Mouse (Mus musculus) midbrain, embryonic 15.5 days (tissue): ENCODE data around the gene Capns1. TPM values are rescaled to one million over a fixed set of nuclear protein-coding genes. Genes with fewer than 3 reads are reported as not detected.
"Not testable (repeated sequence)": the region's sequence is repeated elsewhere in the genome, so short reads cannot be mapped to it uniquely, and the experiment has no call there.

Experiments
- ATAC-seq: fragments of 200-750 bp; cut with Nextera tagmentation; replicated peaks from 2 replicates; pipeline ENCODE4 v1.8.0; 2017; ENCODE audit warnings: moderate TSS enrichment
- H3K27ac ChIP-seq: fragments of 300-500 bp; sonication (generic); 2 replicates; pipeline ENCODE4 v1.5.1; 2015; ENCODE audit warnings: mild to moderate bottlenecking, inconsistent platforms
- H3K27me3 ChIP-seq: fragments of 300-500 bp; sonication (generic); replicated peaks from 2 replicates; pipeline ENCODE4 v1.6.1; 2015; ENCODE audit warnings: inconsistent platforms
- H3K36me3 ChIP-seq: fragments of 300-500 bp; sonication (generic); replicated peaks from 2 replicates; pipeline ENCODE4 v1.6.1; 2015; ENCODE audit warnings: inconsistent platforms
- H3K4me1 ChIP-seq: fragments of 300-500 bp; sonication (generic); 2 replicates; pipeline ENCODE4 v1.6.1; 2015; ENCODE audit warnings: inconsistent platforms
- H3K4me2 ChIP-seq: fragments of 300-500 bp; sonication (generic); 2 replicates; pipeline ENCODE4 v1.6.1; 2015; ENCODE audit warnings: inconsistent platforms, mild to moderate bottlenecking, moderate library complexity
- H3K4me3 ChIP-seq: fragments of 300-500 bp; sonication (generic); 2 replicates; pipeline ENCODE4 v1.5.1; 2015; ENCODE audit warnings: mild to moderate bottlenecking, inconsistent platforms
- H3K9ac ChIP-seq: fragments of 300-500 bp; sonication (generic); 2 replicates; pipeline ENCODE4 v1.6.1; 2015; ENCODE audit warnings: mild to moderate bottlenecking, inconsistent platforms
- H3K9me3 ChIP-seq: fragments of 300-500 bp; sonication (generic); 2 replicates; pipeline ENCODE4 v1.6.1; 2016; ENCODE audit warnings: inconsistent platforms
- WGBS: fragments of 180-500 bp; shearing (Covaris S2); methylation state at CpG from one replicate; pipeline ENCODE4 v1.1.7; 2015; ENCODE audit warnings: mixed read lengths; 5-methylcytosine and 5-hydroxymethylcytosine counted together
- polyA plus RNA-seq: library from polyadenylated mRNA; unstranded; fragments of >200 nt; fragmentation: Nextera tagmentation; extraction: Ambion mirVana; gene quantifications from 2 replicates; pipeline ENCODE4 v1.2.1, GENCODE M21; 2015

Gene Capns1
- polyA plus RNA-seq, 1 experiment from 2014 or later: 69.8 TPM

- H3K9me3 ChIP-seq: no peaks in the 10 kb centered on the region
- peak overlapping the region; percentile 88 for H3K4me2 ChIP-seq
- peak overlapping the region; percentile 47 for H3K9ac ChIP-seq
- WGBS: 19% methylated on average over 11 of the region's 11 CpGs
- no peaks in the 10 kb centered on the region for H3K27me3 ChIP-seq
- H3K36me3 ChIP-seq: peaks cover 19% of the 10 kb centered on the region
- peaks cover 17% of the 10 kb centered on the region for H3K4me1 ChIP-seq
- H3K27ac ChIP-seq: peak overlapping the region; percentile 32; the same call in 1 of the 2 replicates
- peak overlapping the region; percentile 43 for H3K4me3 ChIP-seq
- no peak for ATAC-seq
Measured at GRCm38 (mm10) chr7:30220008-30220356, 21.4 kb upstream of the Capns1 start.

- peak overlapping the region; percentile 74 for H3K27ac ChIP-seq
- no peaks in the 10 kb centered on the region for H3K9me3 ChIP-seq
- H3K4me1 ChIP-seq: peaks cover 17% of the 10 kb centered on the region
- H3K27me3 ChIP-seq: no peaks in the 10 kb centered on the region
- WGBS: 8% methylated on average over 16 of the region's 16 CpGs
- peaks cover 17% of the 10 kb centered on the region for H3K36me3 ChIP-seq
- ATAC-seq: peak; percentile 65
- peak overlapping the region; percentile 47 for H3K9ac ChIP-seq
- peak overlapping the region; percentile 88 for H3K4me2 ChIP-seq
- H3K4me3 ChIP-seq: peak overlapping the region; percentile 43
Measured at GRCm38 (mm10) chr7:30219293-30220007, 20.8 kb upstream of the Capns1 start.

GRCm38 (mm10) chr7:30217277-30217676 lies 18.7 kb upstream of the Capns1 start:
- peaks cover 17% of the 10 kb centered on the region for H3K4me1 ChIP-seq
- H3K9ac ChIP-seq: no peak overlapping the region
- H3K9me3 ChIP-seq: no peaks in the 10 kb centered on the region
- H3K27me3 ChIP-seq: no peaks in the 10 kb centered on the region
- no peaks in the 10 kb centered on the region for H3K36me3 ChIP-seq
- H3K27ac ChIP-seq: no peak overlapping the region
- peak; percentile 43; the same call in 1 of the 2 replicates for ATAC-seq
- WGBS: 74% methylated on average over 2 of the region's 2 CpGs
- no peak overlapping the region for H3K4me2 ChIP-seq
- H3K4me3 ChIP-seq: no peak overlapping the region

- Histone ChIP-seq H3K4me3 (peak overlapping the region; percentile 21), H3K27me3 (no peaks in the 10 kb centered on the region), H3K9me3 (no peaks in the 10 kb centered on the region), H3K4me2 (peak overlapping the region; percentile 48), H3K36me3 (no peaks in the 10 kb centered on the region), H3K27ac (peak overlapping the region; percentile 59), H3K9ac (no peak overlapping the region), H3K4me1 (peaks cover 17% of the 10 kb centered on the region)
- WGBS: under 1% methylated on average over 16 of the region's 16 CpGs
- ATAC-seq: peak; percentile 85
Measured at GRCm38 (mm10) chr7:30216723-30217151, 18.1 kb upstream of the Capns1 start.

- Histone ChIP-seq H3K9me3 (no peaks in the 10 kb centered on the region), H3K4me2 (no peak overlapping the region), H3K4me3 (no peak overlapping the region), H3K9ac (no peak overlapping the region), H3K27me3 (no peaks in the 10 kb centered on the region), H3K27ac (0 out of 2 replicates have a peak overlapping the region, but pooled peaks have one; percentile 59), H3K36me3 (no peaks in the 10 kb centered on the region), H3K4me1 (peaks cover 17% of the 10 kb centered on the region)
- 63% methylated on average over 3 of the region's 3 CpGs for WGBS
- no peak for ATAC-seq
Measured at GRCm38 (mm10) chr7:30215875-30216274, 17.3 kb upstream of the Capns1 start.

- no peak overlapping the region for H3K4me2 ChIP-seq
- no peaks in the 10 kb centered on the region for H3K36me3 ChIP-seq
- H3K4me1 ChIP-seq: peaks cover 5% of the 10 kb centered on the region
- no peak overlapping the region for H3K9ac ChIP-seq
- WGBS: 89% methylated on average over 3 of the region's 3 CpGs
- ATAC-seq: no peak
- no peak overlapping the region for H3K4me3 ChIP-seq
- no peaks in the 10 kb centered on the region for H3K9me3 ChIP-seq
- H3K27ac ChIP-seq: no peak overlapping the region
- no peaks in the 10 kb centered on the region for H3K27me3 ChIP-seq
Measured at GRCm38 (mm10) chr7:30213881-30214280, 15.3 kb upstream of the Capns1 start.

GRCm38 (mm10) chr7:30211025-30211424 lies 12.4 kb upstream of the Capns1 start:
- no peak overlapping the region for H3K4me3 ChIP-seq
- H3K4me1 ChIP-seq: no peaks in the 10 kb centered on the region
- WGBS: 21% methylated on average over 4 of the region's 4 CpGs
- no peak for ATAC-seq
- no peak overlapping the region for H3K27ac ChIP-seq
- H3K9ac ChIP-seq: no peak overlapping the region
- no peaks in the 10 kb centered on the region for H3K9me3 ChIP-seq
- no peaks in the 10 kb centered on the region for H3K27me3 ChIP-seq
- H3K4me2 ChIP-seq: no peak overlapping the region
- no peaks in the 10 kb centered on the region for H3K36me3 ChIP-seq

- H3K36me3 ChIP-seq, H3K4me2 ChIP-seq, H3K27me3 ChIP-seq, H3K9ac ChIP-seq, H3K4me1 ChIP-seq, H3K27ac ChIP-seq, ATAC-seq, H3K9me3 ChIP-seq, H3K4me3 ChIP-seq: not testable (repeated sequence)
- 56% methylated on average over 5 of the region's 5 CpGs for WGBS
Measured at GRCm38 (mm10) chr7:30206364-30206763, 7.8 kb upstream of the Capns1 start.

- WGBS: 5% methylated on average over 2 of the region's 2 CpGs
- Histone ChIP-seq H3K4me3 (no peak overlapping the region), H3K27me3 (no peaks in the 10 kb centered on the region; the same call in 1 of the 2 replicates), H3K4me1 (no peaks in the 10 kb centered on the region), H3K4me2 (no peak overlapping the region), H3K36me3 (no peaks in the 10 kb centered on the region), H3K9ac (no peak overlapping the region), H3K9me3 (no peaks in the 10 kb centered on the region), H3K27ac (no peak overlapping the region)
- ATAC-seq: no peak
Measured at GRCm38 (mm10) chr7:30205383-30205782, 6.8 kb upstream of the Capns1 start.

GRCm38 (mm10) chr7:30204380-30204779 lies 5.8 kb upstream of the Capns1 start:
- H3K9ac ChIP-seq: no peak overlapping the region
- ATAC-seq: no peak
- no peak overlapping the region for H3K4me2 ChIP-seq
- no peaks in the 10 kb centered on the region for H3K4me1 ChIP-seq
- H3K27me3 ChIP-seq: no peaks in the 10 kb centered on the region; the same call in 1 of the 2 replicates
- H3K36me3 ChIP-seq: no peaks in the 10 kb centered on the region
- no peaks in the 10 kb centered on the region for H3K9me3 ChIP-seq
- H3K27ac ChIP-seq: no peak overlapping the region
- 19% methylated on average over 8 of the region's 8 CpGs for WGBS
- no peak overlapping the region for H3K4me3 ChIP-seq

- no peaks in the 10 kb centered on the region for H3K9me3 ChIP-seq
- no peak overlapping the region for H3K27ac ChIP-seq
- 85% methylated on average over 11 of the region's 11 CpGs for WGBS
- H3K4me1 ChIP-seq: peaks cover 4% of the 10 kb centered on the region; the same call in 1 of the 2 replicates
- no peaks in the 10 kb centered on the region; the same call in 1 of the 2 replicates for H3K27me3 ChIP-seq
- no peak overlapping the region for H3K4me2 ChIP-seq
- ATAC-seq: no peak
- no peak overlapping the region for H3K9ac ChIP-seq
- H3K36me3 ChIP-seq: no peaks in the 10 kb centered on the region
- H3K4me3 ChIP-seq: no peak overlapping the region
Measured at GRCm38 (mm10) chr7:30202895-30203690, 4.5 kb upstream of the Capns1 start.

GRCm38 (mm10) chr7:30200661-30201060 lies 2.0 kb upstream of the Capns1 start:
- H3K4me2 ChIP-seq, ATAC-seq, H3K4me3 ChIP-seq, H3K4me1 ChIP-seq, H3K27ac ChIP-seq, H3K27me3 ChIP-seq, H3K9ac ChIP-seq, H3K9me3 ChIP-seq, H3K36me3 ChIP-seq: not testable (repeated sequence)
- WGBS: 87% methylated on average over 5 of the region's 5 CpGs
